ENCODE assay signal across 24 mouse cellular contexts in genomic region chr14:57850330-57850729, GRCm38 (mm10). TPM values are rescaled to one million over a fixed set of nuclear protein-coding genes. Genes with fewer than 3 reads are reported as not detected.
A peak's percentile ranks its signal among the peaks of the same experiment; 100 is the strongest.
DNase-seq lines count a peak whose midpoint lies in the region; TF ChIP-seq lines count a peak whose summit lies in the region.
"Had no signal": no experiment of that assay in that cellular context is flagged by ENCODE, and none has a peak within 500 bp of the region (broad histone marks: within the 10 kb centered on the region; RNA-seq: fewer than 3 reads in every experiment).

No protein-coding gene starts in this region.

- H3K4me1 ChIP-seq in MEL (ENCODE audit: control insufficient read depth in 1 of 2, insufficient read depth in 2 of 2, low read length in 2 of 2) = 0 out of 4 replicates have a peak, but pooled peaks cover 0 to 3% of the 10 kb centered on the region in 2 experiments
- H3K4me1 ChIP-seq: embryonic facial prominence, embryonic 15.5 days; forebrain, embryonic 12.5 days; hindbrain, embryonic 15.5 days; limb, embryonic 12.5 days; lung, embryonic 15.5 days; neural tube, embryonic 15.5 days had no signal

- TF ChIP-seq RAD21 in MEL (IDR thresholded peaks at IDR 0.05; ENCODE audit: low read depth, low read length) = no peak

- TF ChIP-seq EP300 in MEL (IDR thresholded peaks at IDR 0.05; ENCODE audit: low read depth in 1 of 2, low read length in 2 of 2) = no peak

- H3K27me3 ChIP-seq in MEL (ENCODE audit: control insufficient read depth in 1 of 2, insufficient read depth in 2 of 2, low read length in 2 of 2) = no peaks in the 10 kb centered on the region
- H3K27me3 ChIP-seq: embryonic facial prominence, embryonic 15.5 days; forebrain, embryonic 12.5 days; hindbrain, embryonic 15.5 days; limb, embryonic 12.5 days; lung, embryonic 15.5 days; neural tube, embryonic 15.5 days had no signal

- H3K79me2 ChIP-seq in MEL (ENCODE audit: control insufficient read depth, insufficient read depth, low read length, poor library complexity) = no peaks in the 10 kb centered on the region

- H3K36me3 ChIP-seq in MEL (ENCODE audit: control insufficient read depth in 1 of 2, insufficient read depth in 2 of 2, low read length in 2 of 2) = peaks cover 0 to 2% of the 10 kb centered on the region in 2 experiments; a peak in 3 of 4 replicates

- TF ChIP-seq POLR2A in MEL (IDR thresholded peaks at IDR 0.05; ENCODE audit: control insufficient read depth in 1 of 2, insufficient read depth in 1 of 2, low read depth in 1 of 2, low read length in 2 of 2, poor library complexity in 1 of 2) = no peak

- H3K4me3 ChIP-seq in MEL (ENCODE audit: control insufficient read depth in 1 of 2, insufficient read depth in 1 of 2, low read depth in 2 of 2, low read length in 2 of 2) = no peak overlapping the region
- H3K4me3 ChIP-seq: embryonic facial prominence, embryonic 15.5 days; forebrain, embryonic 12.5 days; heart, adult 2 months; hindbrain, embryonic 15.5 days; limb, embryonic 12.5 days; lung, embryonic 15.5 days; neural tube, embryonic 15.5 days had no signal

- H3K9me3 ChIP-seq in MEL (replicated peaks; ENCODE audit: insufficient read depth, low read length) = no peaks in the 10 kb centered on the region
- H3K9me3 ChIP-seq: embryonic facial prominence, embryonic 15.5 days; forebrain, embryonic 12.5 days; hindbrain, embryonic 15.5 days; limb, embryonic 12.5 days; lung, embryonic 15.5 days; neural tube, embryonic 15.5 days had no signal

- DNase-seq in adrenal gland, adult (ENCODE audit: inconsistent age in 2 of 2, low spot score in 1 of 2) = peak; percentile 31 to 68
- DNase-seq in adrenal gland, postnatal 10 days = no peak
- DNase-seq in 3134 (ENCODE audit: extremely low read depth, insufficient read length, low spot score) (peak; percentile 25), MEL (ENCODE audit: low read depth, low spot score) (peak; percentile 51)
- peak; percentile 62 for DNase-seq in brain, adult 2 months (ENCODE audit: low read depth, low spot score)
- DNase-seq in thymus, postnatal 10 days (ENCODE audit: low spot score in 2 of 2) = no peak
- no peak for DNase-seq in layer of hippocampus, adult 8-10 months (ENCODE audit: low spot score in 2 of 2)
- no peak for DNase-seq in right cerebral cortex, postnatal 25 days
- DNase-seq: cerebellum, adult 11 months; cerebellum, postnatal 25 days; gastrocnemius, postnatal 25 days; heart, adult 2 months; heart, postnatal 4 days; kidney, postnatal 36 days; lung, postnatal 4 days; right cerebral cortex, postnatal 14 days; thymus, adult 2 months had no signal

- no peak overlapping the region for H3K27ac ChIP-seq in MEL (ENCODE audit: control insufficient read depth, low read depth, low read length)
- H3K27ac ChIP-seq: embryonic facial prominence, embryonic 15.5 days; forebrain, embryonic 12.5 days; heart, adult 2 months; hindbrain, embryonic 15.5 days; limb, embryonic 12.5 days; liver, embryonic 14.5 days; lung, embryonic 15.5 days; neural tube, embryonic 15.5 days had no signal

- no peak for TF ChIP-seq CTCF in MEL (IDR thresholded peaks at IDR 0.05 in 2 of 3, conservative IDR thresholded peaks at IDR 0.05 in 1 of 3; ENCODE audit: control insufficient read depth in 1 of 3, insufficient read depth in 1 of 3, low read depth in 2 of 3, low read length in 3 of 3, poor library complexity in 1 of 3, severe bottlenecking in 1 of 3)

- no peak overlapping the region for H3K9ac ChIP-seq in MEL (ENCODE audit: control insufficient read depth, low read depth, low read length, poor library complexity, severe bottlenecking)
- H3K9ac ChIP-seq: embryonic facial prominence, embryonic 15.5 days; forebrain, embryonic 12.5 days; hindbrain, embryonic 15.5 days; limb, embryonic 12.5 days; liver, embryonic 14.5 days; lung, embryonic 15.5 days; neural tube, embryonic 15.5 days had no signal

TF ChIP-seq in MEL, 35 proteins besides CTCF, POLR2A, EP300 and RAD21:
- TF ChIP-seq POLR2AphosphoS2 (IDR thresholded peaks at IDR 0.05; ENCODE audit: low read length) = no peak
- TF ChIP-seq TBP (IDR thresholded peaks at IDR 0.05; ENCODE audit: low read depth, low read length) = no peak
- no peak for TF ChIP-seq ZC3H11A (IDR thresholded peaks at IDR 0.05; ENCODE audit: low read depth, low read length)
- peak; percentile 78; the same call in 1 of the 2 replicates for TF ChIP-seq MAFK (IDR thresholded peaks at IDR 0.05; ENCODE audit: borderline replicate concordance, low read depth, low read length)
- no peak for TF ChIP-seq KAT2A (conservative IDR thresholded peaks at IDR 0.05; ENCODE audit: low read depth, low read length)

RNA-seq across cellular contexts. Expression of gene Mrpl57, which starts 24.3 kb away (rescaled TPM):
- 100 to 1,000 TPM; 109 to 115 TPM for total RNA-seq in adrenal gland, postnatal 10 days (2021)
- 126 and 132 TPM in 2 replicates for total RNA-seq in MEL (2012; rRNA removed)
- 100 to 1,000 TPM in 1 of 2 experiments, not detected in 1; 184 TPM for polyA plus RNA-seq in MEL (2012; ENCODE audit: insufficient read depth in 1 of 2, insufficient read length in 2 of 2, low read depth in 1 of 2, low replicate concordance in 2 of 2, missing spikeins in 1 of 2)
- total RNA-seq in layer of hippocampus, adult 8-10 months (2022) = 10 to 100 TPM; 57.5 to 69.7 (median 63.6) TPM

RNA-seq across cellular contexts. Expression of gene Ska3, which starts 24.3 kb away (rescaled TPM):
- total RNA-seq in adrenal gland, postnatal 10 days (2021) = 1 to 10 TPM; 3.6 to 5.6 TPM
- 20.1 and 20.2 TPM in 2 replicates for total RNA-seq in MEL (2012; rRNA removed)
- 10 to 100 TPM in 1 of 2 experiments, not detected in 1; 29.7 TPM for polyA plus RNA-seq in MEL (2012; ENCODE audit: insufficient read depth in 1 of 2, insufficient read length in 2 of 2, low read depth in 1 of 2, low replicate concordance in 2 of 2, missing spikeins in 1 of 2)
- total RNA-seq in layer of hippocampus, adult 8-10 months (2022) = 1 to 10 TPM in 1 of 4 experiments, under 1 TPM in 3; 0.81 to 2.1 (median 0.92) TPM

RNA-seq across cellular contexts. Expression of gene Zdhhc20, which starts 39.7 kb away (rescaled TPM):
- total RNA-seq in adrenal gland, postnatal 10 days (2021) = 10 to 100 TPM; 33.3 to 40.0 TPM
- total RNA-seq in MEL (2012; rRNA removed) = 4.6 and 5.9 TPM in 2 replicates
- polyA plus RNA-seq in MEL (2012; ENCODE audit: insufficient read depth in 1 of 2, insufficient read length in 2 of 2, low read depth in 1 of 2, low replicate concordance in 2 of 2, missing spikeins in 1 of 2) = 10 to 100 TPM in 1 of 2 experiments, not detected in 1; 11.4 TPM
- 10 to 100 TPM; 43.9 to 48.4 (median 46.2) TPM for total RNA-seq in layer of hippocampus, adult 8-10 months (2022)

RNA-seq across cellular contexts. Expression of gene Sap18, which starts 52.4 kb away (rescaled TPM):
- total RNA-seq in adrenal gland, postnatal 10 days (2021) = 10 to 100 TPM; 55.4 to 75.9 TPM
- 201 and 226 TPM in 2 replicates for total RNA-seq in MEL (2012; rRNA removed)
- 10 to 100 TPM in 1 of 2 experiments, not detected in 1; 13.7 TPM for polyA plus RNA-seq in MEL (2012; ENCODE audit: insufficient read depth in 1 of 2, insufficient read length in 2 of 2, low read depth in 1 of 2, low replicate concordance in 2 of 2, missing spikeins in 1 of 2)
- total RNA-seq in layer of hippocampus, adult 8-10 months (2022) = 100 to 1,000 TPM in 1 of 4 experiments, 10 to 100 TPM in 3; 68.5 to 100 (median 78.2) TPM

Comparison
In these comparisons a context has a peak if more than half of its experiments do, and no peak if none do; other contexts are left out.
1. DNase-seq: peak in adrenal gland, adult (2 of 2), 3134 (single experiment), MEL (single experiment) and brain, adult 2 months (single experiment); none in adrenal gland, postnatal 10 days (single experiment), thymus, postnatal 10 days (0 of 2), layer of hippocampus, adult 8-10 months (0 of 2) and right cerebral cortex, postnatal 25 days (single experiment).